Mouse (Mus musculus) small intestine, adult 2 months (tissue): Measurements from ENCODE around the gene Gm17018.

Experiments
- CTCF ChIP-seq: fragments of 200-500 bp; IDR thresholded peaks from 2 replicates; pipeline ENCODE4 v1.5.1; 2012; ENCODE audit warnings: low read depth, mild to moderate bottlenecking, control low read depth, inconsistent platforms, low read length, moderate library complexity, mixed read lengths; ENCODE audit not compliant: insufficient replicate concordance, insufficient read length; ENCODE audit errors: extremely low read depth
- POLR2A ChIP-seq: fragments of 200-500 bp; IDR thresholded peaks from 2 replicates; pipeline ENCODE4 v1.6.1; 2012; ENCODE audit warnings: low read depth, mild to moderate bottlenecking, control low read depth, inconsistent platforms, low read length, moderate library complexity

DNA sequence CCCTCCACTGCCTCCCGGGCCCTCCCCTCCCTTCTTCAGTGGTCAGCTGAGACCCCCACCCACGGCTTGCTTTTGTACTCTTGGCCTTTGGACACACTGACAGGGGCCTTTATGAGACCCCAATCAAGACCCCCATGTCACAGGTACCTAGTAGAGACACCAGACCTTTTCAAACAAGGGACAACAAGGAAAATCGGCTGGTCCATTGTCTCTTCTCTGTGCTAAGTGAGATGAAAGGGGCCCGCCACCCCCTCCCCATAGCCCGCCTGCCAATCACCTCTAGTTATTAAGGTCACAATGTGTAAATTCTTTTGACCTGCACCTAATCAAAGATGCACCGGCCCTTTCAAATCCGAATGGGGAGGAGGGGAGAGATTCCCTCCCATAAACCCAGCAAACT lies 56.3 kb downstream of the Gm17018 start:
- TF ChIP-seq CTCF (no peak), POLR2A (no peak)
